Mouse (Mus musculus): ENCODE data around the gene Prr15l. TPM values are rescaled to one million over a fixed set of nuclear protein-coding genes. Genes with fewer than 3 reads are reported as not detected.

The Prr15l gene
- polyA plus RNA-seq, 1 experiment from 2014 or later: 1.7 TPM

GRCm38 (mm10) chr11:96944844-96945580 lies 17.1 kb downstream of the Prr15l start:
- no peaks in the 10 kb centered on the region for H3K27me3 ChIP-seq (ENCODE audit: control insufficient read depth, insufficient read depth, low read length)
- H3K27ac ChIP-seq (replicated peaks; ENCODE audit: low read depth, low read length): no peak overlapping the region
- no peak overlapping the region for H3K9ac ChIP-seq (replicated peaks; ENCODE audit: low read length)
- H3K9me3 ChIP-seq (replicated peaks; ENCODE audit: control insufficient read depth, low read length): no peaks in the 10 kb centered on the region
- 86% methylated on average over 14 of the region's 14 CpGs for WGBS
- H3K4me2 ChIP-seq (ENCODE audit: low read depth, low read length): peak overlapping the region; percentile 81; the same call in 1 of the 2 replicates
- no peaks in the 10 kb centered on the region for H3K4me1 ChIP-seq (ENCODE audit: control insufficient read depth, insufficient read depth, low read length)
- H3K36me3 ChIP-seq (replicated peaks; ENCODE audit: control insufficient read depth, insufficient read depth, low read depth, low read length): no peaks in the 10 kb centered on the region
- no peak overlapping the region for H3K4me3 ChIP-seq (ENCODE audit: low read depth, low read length)
- ATAC-seq (replicated peaks; ENCODE audit: insufficient number of reproducible peaks, low FRiP score, low TSS enrichment, low read depth): no peak
- DNase-seq (ENCODE audit: low spot score): no peak

DNA sequence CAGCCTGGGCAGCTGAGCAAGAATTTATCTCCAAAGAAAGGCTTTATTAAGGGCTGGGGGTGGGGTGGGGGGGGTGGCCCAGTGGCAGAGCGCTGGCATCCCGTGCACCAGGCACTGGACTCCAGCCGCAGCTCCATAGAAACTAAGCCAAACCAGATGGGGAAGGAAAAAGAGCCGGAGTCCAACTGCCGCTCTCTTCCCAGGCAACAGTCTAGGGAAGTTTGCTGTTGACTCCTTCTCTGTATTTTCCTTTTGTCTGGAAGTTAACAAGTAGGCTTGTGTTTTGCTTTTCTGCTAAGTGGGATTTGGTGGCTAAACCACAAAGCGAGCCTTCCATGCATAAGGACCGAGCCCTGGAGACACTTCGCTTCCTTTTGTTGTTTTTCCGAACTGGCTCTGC lies 18.6 kb downstream of the Prr15l start:
- H3K4me3 ChIP-seq (ENCODE audit: low read depth, low read length): no peak overlapping the region

GRCm38 (mm10) chr11:96947849-96948248 lies 19.9 kb downstream of the Prr15l start:
- no peak overlapping the region for H3K27ac ChIP-seq (replicated peaks; ENCODE audit: low read depth, low read length)
- DNase-seq (ENCODE audit: low spot score) (no peak), ATAC-seq (replicated peaks; ENCODE audit: insufficient number of reproducible peaks, low FRiP score, low TSS enrichment, low read depth) (no peak)
- H3K9ac ChIP-seq (replicated peaks; ENCODE audit: low read length): no peak overlapping the region
- no peaks in the 10 kb centered on the region for H3K36me3 ChIP-seq (replicated peaks; ENCODE audit: control insufficient read depth, insufficient read depth, low read depth, low read length)
- no peaks in the 10 kb centered on the region for H3K4me1 ChIP-seq (ENCODE audit: control insufficient read depth, insufficient read depth, low read length)
- no peak overlapping the region for H3K4me3 ChIP-seq (ENCODE audit: low read depth, low read length)
- 87% methylated on average over 4 of the region's 4 CpGs for WGBS
- H3K4me2 ChIP-seq (ENCODE audit: low read depth, low read length): no peak overlapping the region
- no peaks in the 10 kb centered on the region for H3K9me3 ChIP-seq (replicated peaks; ENCODE audit: control insufficient read depth, low read length)
- H3K27me3 ChIP-seq (ENCODE audit: control insufficient read depth, insufficient read depth, low read length): no peaks in the 10 kb centered on the region

More for the DNA sequence above, 18.6 kb downstream of the Prr15l start:
- no peak overlapping the region for H3K27ac ChIP-seq (replicated peaks; ENCODE audit: low read depth, low read length)
- DNase-seq (ENCODE audit: low spot score) (peak; percentile 66), ATAC-seq (replicated peaks; ENCODE audit: insufficient number of reproducible peaks, low FRiP score, low TSS enrichment, low read depth) (no peak)
- WGBS: 72% methylated on average over 9 of the region's 9 CpGs
- H3K36me3 ChIP-seq (replicated peaks; ENCODE audit: control insufficient read depth, insufficient read depth, low read depth, low read length): no peaks in the 10 kb centered on the region
- H3K9ac ChIP-seq (replicated peaks; ENCODE audit: low read length): no peak overlapping the region; the same call in 1 of the 2 replicates
- no peaks in the 10 kb centered on the region for H3K4me1 ChIP-seq (ENCODE audit: control insufficient read depth, insufficient read depth, low read length)
- no peak overlapping the region for H3K4me2 ChIP-seq (ENCODE audit: low read depth, low read length)
- no peaks in the 10 kb centered on the region for H3K9me3 ChIP-seq (replicated peaks; ENCODE audit: control insufficient read depth, low read length)
- no peaks in the 10 kb centered on the region for H3K27me3 ChIP-seq (ENCODE audit: control insufficient read depth, insufficient read depth, low read length)

DNA sequence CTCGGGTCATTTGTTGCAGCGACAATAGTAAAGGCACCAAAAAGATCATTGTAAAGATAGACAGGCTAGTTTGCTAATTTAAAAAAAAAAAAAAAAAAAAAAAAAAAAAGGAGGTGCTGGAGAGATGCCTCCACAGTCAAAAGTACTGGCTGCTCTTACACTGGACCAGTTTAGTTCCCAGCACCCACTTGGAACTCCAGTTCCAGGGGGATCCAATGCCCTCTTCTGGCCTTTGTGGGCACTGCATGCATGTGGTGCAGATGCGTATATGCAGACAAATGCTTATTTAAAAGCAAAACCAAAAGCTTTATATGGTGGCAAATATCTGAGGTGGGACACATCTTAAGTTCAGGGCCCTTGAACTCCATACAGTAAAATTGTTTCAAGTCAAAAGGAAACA lies 22.9 kb downstream of the Prr15l start:
- no peak for DNase-seq (ENCODE audit: low spot score)
- no peak overlapping the region for H3K27ac ChIP-seq (replicated peaks; ENCODE audit: low read depth, low read length)
- 96% methylated on average over 3 of the region's 3 CpGs for WGBS
- no peak overlapping the region for H3K4me2 ChIP-seq (ENCODE audit: low read depth, low read length)
- no peak overlapping the region for H3K4me3 ChIP-seq (ENCODE audit: low read depth, low read length)
- no peaks in the 10 kb centered on the region for H3K9me3 ChIP-seq (replicated peaks; ENCODE audit: control insufficient read depth, low read length)
- H3K9ac ChIP-seq (replicated peaks; ENCODE audit: low read length): no peak overlapping the region
- H3K36me3 ChIP-seq (replicated peaks; ENCODE audit: control insufficient read depth, insufficient read depth, low read depth, low read length): peaks cover 7% of the 10 kb centered on the region; the same call in 1 of the 2 replicates
- no peak for ATAC-seq (replicated peaks; ENCODE audit: insufficient number of reproducible peaks, low FRiP score, low TSS enrichment, low read depth)
- H3K27me3 ChIP-seq (ENCODE audit: control insufficient read depth, insufficient read depth, low read length): no peaks in the 10 kb centered on the region
- H3K4me1 ChIP-seq (ENCODE audit: control insufficient read depth, insufficient read depth, low read length): no peaks in the 10 kb centered on the region

GRCm38 (mm10) chr11:96952426-96952825 lies 24.5 kb downstream of the Prr15l start:
- Histone ChIP-seq H3K36me3 (replicated peaks; ENCODE audit: control insufficient read depth, insufficient read depth, low read depth, low read length) (peaks cover 13% of the 10 kb centered on the region), H3K4me1 (ENCODE audit: control insufficient read depth, insufficient read depth, low read length) (no peaks in the 10 kb centered on the region), H3K4me2 (ENCODE audit: low read depth, low read length) (no peak overlapping the region), H3K4me3 (ENCODE audit: low read depth, low read length) (no peak overlapping the region), H3K9me3 (replicated peaks; ENCODE audit: control insufficient read depth, low read length) (no peaks in the 10 kb centered on the region), H3K9ac (replicated peaks; ENCODE audit: low read length) (no peak overlapping the region), H3K27me3 (ENCODE audit: control insufficient read depth, insufficient read depth, low read length) (no peaks in the 10 kb centered on the region), H3K27ac (replicated peaks; ENCODE audit: low read depth, low read length) (no peak overlapping the region)
- DNase-seq (ENCODE audit: low spot score): no peak
- no peak for ATAC-seq (replicated peaks; ENCODE audit: insufficient number of reproducible peaks, low FRiP score, low TSS enrichment, low read depth)
- WGBS: 87% methylated on average over 10 of the region's 10 CpGs

DNA sequence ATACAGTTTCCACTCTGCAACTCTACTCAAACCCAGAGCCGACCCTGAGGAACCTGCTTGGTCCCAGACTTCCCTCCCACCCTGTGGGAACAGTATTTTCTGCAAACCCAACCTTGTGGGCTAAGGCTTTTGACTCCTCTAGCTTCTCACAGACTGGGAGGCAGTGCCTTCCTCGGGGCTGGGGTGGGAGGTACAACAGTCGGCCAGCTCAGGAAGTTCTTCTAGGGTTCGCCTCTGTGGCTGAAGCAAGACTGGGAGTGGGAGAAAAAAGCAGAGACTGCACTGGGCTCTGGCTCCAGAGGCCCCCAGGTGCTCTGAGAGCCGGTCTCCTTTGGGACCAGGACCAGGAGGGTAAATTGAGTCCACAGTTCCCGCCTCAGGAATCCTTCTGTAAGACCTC lies 25.0 kb downstream of the Prr15l start:
- Histone ChIP-seq H3K27me3 (ENCODE audit: control insufficient read depth, insufficient read depth, low read length) (no peaks in the 10 kb centered on the region), H3K36me3 (replicated peaks; ENCODE audit: control insufficient read depth, insufficient read depth, low read depth, low read length) (peaks cover 13% of the 10 kb centered on the region), H3K4me3 (ENCODE audit: low read depth, low read length) (no peak overlapping the region), H3K4me1 (ENCODE audit: control insufficient read depth, insufficient read depth, low read length) (no peaks in the 10 kb centered on the region), H3K4me2 (ENCODE audit: low read depth, low read length) (no peak overlapping the region), H3K9ac (replicated peaks; ENCODE audit: low read length) (no peak overlapping the region), H3K9me3 (replicated peaks; ENCODE audit: control insufficient read depth, low read length) (no peaks in the 10 kb centered on the region), H3K27ac (replicated peaks; ENCODE audit: low read depth, low read length) (no peak overlapping the region)
- DNase-seq (ENCODE audit: low spot score): no peak
- ATAC-seq (replicated peaks; ENCODE audit: insufficient number of reproducible peaks, low FRiP score, low TSS enrichment, low read depth): no peak
- WGBS: 78% methylated on average over 6 of the region's 6 CpGs

DNA sequence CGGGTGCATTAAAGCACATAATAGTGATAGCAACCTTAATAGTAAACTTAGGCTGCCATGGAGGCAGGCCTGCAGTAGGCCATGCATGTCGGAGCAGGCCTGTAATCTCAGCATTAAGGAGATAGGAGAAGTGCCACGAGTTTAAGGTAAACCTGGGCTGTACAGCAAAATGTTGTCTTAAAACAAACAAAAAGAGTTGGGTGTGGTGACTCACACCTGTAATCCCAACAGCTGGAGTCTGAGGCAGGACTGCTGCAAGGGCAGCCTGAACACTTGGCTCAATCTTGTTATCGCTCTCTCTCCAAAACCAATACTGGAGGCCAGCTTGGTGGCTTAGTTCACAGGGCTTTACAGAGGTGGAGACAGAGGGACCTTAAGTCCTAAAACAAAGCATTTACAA lies 27.2 kb downstream of the Prr15l start:
- 93% methylated on average over 4 of the region's 4 CpGs for WGBS
- H3K36me3 ChIP-seq (replicated peaks; ENCODE audit: control insufficient read depth, insufficient read depth, low read depth, low read length): peaks cover 14% of the 10 kb centered on the region

GRCm38 (mm10) chr11:96956009-96956724 lies 28.3 kb downstream of the Prr15l start:
- H3K27ac ChIP-seq (replicated peaks; ENCODE audit: low read depth, low read length): no peak overlapping the region
- DNase-seq (ENCODE audit: low spot score) (peak; percentile 49), ATAC-seq (replicated peaks; ENCODE audit: insufficient number of reproducible peaks, low FRiP score, low TSS enrichment, low read depth) (no peak)
- no peak overlapping the region for H3K4me2 ChIP-seq (ENCODE audit: low read depth, low read length)
- WGBS: 59% methylated on average over 20 of the region's 20 CpGs
- H3K4me1 ChIP-seq (ENCODE audit: control insufficient read depth, insufficient read depth, low read length): no peaks in the 10 kb centered on the region
- no peak overlapping the region for H3K4me3 ChIP-seq (ENCODE audit: low read depth, low read length)
- H3K9me3 ChIP-seq (replicated peaks; ENCODE audit: control insufficient read depth, low read length): no peaks in the 10 kb centered on the region
- no peaks in the 10 kb centered on the region for H3K27me3 ChIP-seq (ENCODE audit: control insufficient read depth, insufficient read depth, low read length)
- H3K36me3 ChIP-seq (replicated peaks; ENCODE audit: control insufficient read depth, insufficient read depth, low read depth, low read length): peaks cover 22% of the 10 kb centered on the region
- H3K9ac ChIP-seq (replicated peaks; ENCODE audit: low read length): no peak overlapping the region

More for the DNA sequence above, 27.2 kb downstream of the Prr15l start:
- no peaks in the 10 kb centered on the region for H3K4me1 ChIP-seq (ENCODE audit: control insufficient read depth, insufficient read depth, low read length)
- H3K9ac ChIP-seq (replicated peaks; ENCODE audit: low read length): no peak overlapping the region
- H3K9me3 ChIP-seq (replicated peaks; ENCODE audit: control insufficient read depth, low read length): no peaks in the 10 kb centered on the region
- H3K4me2 ChIP-seq (ENCODE audit: low read depth, low read length): no peak overlapping the region
- H3K27ac ChIP-seq (replicated peaks; ENCODE audit: low read depth, low read length): no peak overlapping the region
- ATAC-seq (replicated peaks; ENCODE audit: insufficient number of reproducible peaks, low FRiP score, low TSS enrichment, low read depth) (no peak), DNase-seq (ENCODE audit: low spot score) (no peak)
- no peaks in the 10 kb centered on the region for H3K27me3 ChIP-seq (ENCODE audit: control insufficient read depth, insufficient read depth, low read length)
- no peak overlapping the region for H3K4me3 ChIP-seq (ENCODE audit: low read depth, low read length)

Measured in embryonic facial prominence, embryonic 11.5 days (tissue).